Mouse (Mus musculus) neural tube, embryonic 11.5 days (tissue): Measurements from ENCODE around the gene Ankrd12. TPM values are rescaled to one million over a fixed set of nuclear protein-coding genes. Genes with fewer than 3 reads are reported as not detected.

Source experiments
- ATAC-seq: fragments of 200-750 bp; cut with Nextera tagmentation; 2 replicates; pipeline ENCODE4 v1.8.0; 2017; ENCODE audit warnings: moderate number of reproducible peaks, mild to moderate bottlenecking, moderate TSS enrichment, moderate library complexity; ENCODE audit not compliant: insufficient read depth, low FRiP score, low TSS enrichment
- DNase-seq: peaks from one replicate; pipeline ENCODE4 v3.0.0-alpha.2; 2015; ENCODE audit warnings: low spot score
- H3K27ac ChIP-seq: fragments of 300-500 bp; sonication (generic); 2 replicates; pipeline ENCODE4 v1.5.1; 2014; ENCODE audit warnings: low read depth, mild to moderate bottlenecking, low read length
- H3K27me3 ChIP-seq: fragments of 300-500 bp; sonication (generic); 2 replicates; pipeline ENCODE4 v1.6.1; 2014; ENCODE audit warnings: mild to moderate bottlenecking, low read length, mixed read lengths; ENCODE audit not compliant: control insufficient read depth, insufficient read depth
- H3K36me3 ChIP-seq: fragments of 300-500 bp; sonication (generic); 2 replicates; pipeline ENCODE4 v1.6.1; 2014; ENCODE audit warnings: mild to moderate bottlenecking, low read length, moderate library complexity, mixed read lengths; ENCODE audit not compliant: control insufficient read depth, insufficient read depth
- H3K4me1 ChIP-seq: fragments of 300-500 bp; sonication (generic); 2 replicates; pipeline ENCODE4 v1.6.1; 2014; ENCODE audit warnings: low read length, mixed read lengths; ENCODE audit not compliant: control insufficient read depth, insufficient read depth
- H3K4me2 ChIP-seq: fragments of 300-500 bp; sonication (generic); 2 replicates; pipeline ENCODE4 v1.6.1; 2014; ENCODE audit warnings: low read depth, mild to moderate bottlenecking, moderate library complexity
- H3K4me3 ChIP-seq: fragments of 300-500 bp; sonication (generic); 2 replicates; pipeline ENCODE4 v1.5.1; 2014; ENCODE audit warnings: low read depth, low read length
- H3K9ac ChIP-seq: fragments of 300-500 bp; sonication (generic); 2 replicates; pipeline ENCODE4 v1.6.1; 2014; ENCODE audit warnings: mild to moderate bottlenecking, low read length
- H3K9me3 ChIP-seq: fragments of 300-500 bp; sonication (generic); 2 replicates; pipeline ENCODE4 v1.6.1; 2016; ENCODE audit warnings: low read length; ENCODE audit not compliant: control insufficient read depth
- WGBS: fragments of 180-500 bp; shearing (Covaris S2); extraction: QIAGEN DNeasy Blood & Tissue Kit; methylation state at CpG from one replicate; pipeline ENCODE4 v1.1.7; 2014; 5-methylcytosine and 5-hydroxymethylcytosine counted together
- polyA plus RNA-seq: library from polyadenylated mRNA; unstranded; fragments of >200 nt; fragmentation: Nextera tagmentation; extraction: Ambion mirVana; gene quantifications from 2 replicates; pipeline ENCODE4 v1.2.1, GENCODE M21; 2014

Gene Ankrd12
- polyA plus RNA-seq, 1 experiment from 2014 or later, result 33.2 TPM

DNA sequence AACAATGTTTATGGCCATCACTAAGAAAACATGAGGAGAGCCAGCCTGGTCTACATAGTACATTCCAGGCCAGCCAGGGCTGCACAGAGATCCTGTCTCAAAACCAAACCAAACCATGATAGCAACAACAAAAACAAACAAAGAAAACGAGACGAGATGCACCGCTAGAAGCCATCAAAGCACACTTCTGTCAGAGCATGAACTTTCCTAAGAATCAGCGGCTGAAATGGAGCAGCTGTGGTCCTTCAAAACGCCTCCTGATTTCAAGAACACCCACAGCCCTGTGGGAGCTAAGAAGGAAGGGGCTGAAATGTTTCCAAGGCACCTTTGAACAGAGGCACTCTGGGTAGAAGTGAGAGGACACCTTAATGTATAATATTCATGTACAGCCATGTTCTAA lies 152.7 kb downstream of the Ankrd12 start:
- H3K9ac ChIP-seq, result no peak overlapping the region
- H3K27ac ChIP-seq, result no peak overlapping the region
- H3K9me3 ChIP-seq, result no peaks in the 10 kb centered on the region
- H3K27me3 ChIP-seq, result no peaks in the 10 kb centered on the region
- H3K4me3 ChIP-seq, result no peak overlapping the region
- ATAC-seq (no peak), DNase-seq (no peak)
- no peaks in the 10 kb centered on the region for H3K4me1 ChIP-seq
- peaks cover 15% of the 10 kb centered on the region for H3K36me3 ChIP-seq
- H3K4me2 ChIP-seq, result no peak overlapping the region
- WGBS, result 82% methylated on average over 5 of the region's 5 CpGs

DNA sequence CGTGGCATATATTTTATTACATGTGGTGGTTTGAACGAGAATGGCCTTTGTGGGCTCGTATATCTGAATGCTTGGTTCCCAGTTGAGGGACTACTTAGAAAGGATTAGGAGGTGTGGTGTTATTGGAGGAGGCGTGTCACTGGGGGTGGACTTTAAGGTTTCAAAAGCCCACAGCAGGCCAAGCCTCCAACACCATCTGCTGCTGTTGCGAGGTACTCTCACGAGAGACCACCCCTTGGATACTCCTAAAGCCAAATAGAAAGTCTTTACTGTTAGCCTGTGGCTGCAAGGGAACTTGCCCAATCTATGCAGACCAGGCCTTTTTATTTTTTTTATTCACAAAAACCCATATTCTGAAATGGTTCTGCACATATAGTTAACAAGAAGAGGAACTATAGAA lies 154.9 kb downstream of the Ankrd12 start:
- 82% methylated on average over 6 of the region's 6 CpGs for WGBS
- Histone ChIP-seq H3K36me3 (peaks cover 12% of the 10 kb centered on the region), H3K9ac (no peak overlapping the region), H3K4me2 (no peak overlapping the region), H3K9me3 (no peaks in the 10 kb centered on the region), H3K27ac (no peak overlapping the region), H3K4me1 (no peaks in the 10 kb centered on the region), H3K4me3 (no peak overlapping the region), H3K27me3 (no peaks in the 10 kb centered on the region)
- DNase-seq, result no peak
- ATAC-seq, result no peak

DNA sequence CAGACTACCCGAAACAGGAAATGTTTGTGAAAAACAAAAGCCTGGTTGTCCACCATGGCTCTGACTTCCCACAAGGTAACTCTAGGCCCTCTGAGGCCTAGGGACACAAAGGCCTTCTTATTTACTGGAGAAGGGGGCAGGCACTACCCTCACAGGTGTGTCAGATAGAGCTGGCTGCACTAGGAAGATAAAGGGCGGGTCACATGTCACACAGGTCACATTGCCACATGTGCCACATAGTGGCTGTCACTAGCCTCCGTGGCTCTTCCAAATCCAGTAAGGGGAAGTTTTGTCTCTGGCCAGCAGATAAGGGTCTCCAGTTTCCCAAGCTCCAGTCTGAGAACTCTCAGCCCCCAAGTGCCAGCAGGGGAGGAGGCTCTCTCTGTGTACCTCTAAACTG lies 157.7 kb downstream of the Ankrd12 start:
- 81% methylated on average over 3 of the region's 3 CpGs for WGBS
- no peak for DNase-seq

DNA sequence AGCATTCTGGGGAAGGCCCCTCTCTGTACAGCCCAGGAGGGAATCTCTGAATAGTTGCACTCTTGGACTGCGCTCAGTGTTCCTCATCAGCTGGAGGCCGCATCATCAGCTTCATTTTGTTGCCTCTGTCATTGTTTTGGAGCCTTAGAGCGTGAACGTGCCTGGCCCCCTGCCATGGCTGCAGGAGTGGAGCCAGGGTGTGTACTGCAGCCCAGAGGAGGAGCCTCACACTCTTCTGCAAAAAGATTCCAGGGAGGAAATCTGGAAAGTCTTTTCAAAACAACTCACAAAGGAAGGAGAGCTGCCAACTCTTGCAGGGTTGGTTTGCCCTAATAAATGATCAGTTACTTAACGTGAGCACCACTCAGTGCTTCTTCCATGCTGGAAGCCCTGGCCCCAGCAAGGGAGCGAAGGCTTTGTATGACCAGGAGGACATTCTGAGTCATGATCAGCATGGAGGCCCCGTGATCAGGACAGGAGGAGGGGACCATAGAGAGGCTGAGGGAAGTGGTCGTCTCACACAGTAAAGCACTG lies 160.7 kb downstream of the Ankrd12 start:
- peak; percentile 46 for DNase-seq
- Histone ChIP-seq H3K9me3 (no peaks in the 10 kb centered on the region), H3K4me3 (no peak overlapping the region), H3K36me3 (no peaks in the 10 kb centered on the region), H3K27ac (0 out of 2 replicates have a peak overlapping the region, but pooled peaks have one; percentile 29), H3K9ac (no peak overlapping the region), H3K4me1 (no peaks in the 10 kb centered on the region; the same call in 1 of the 2 replicates), H3K4me2 (no peak overlapping the region), H3K27me3 (no peaks in the 10 kb centered on the region)
- WGBS, result 29% methylated on average over 8 of the region's 8 CpGs
- ATAC-seq, result peak; percentile 81

More for the DNA sequence above, 157.7 kb downstream of the Ankrd12 start:
- Histone ChIP-seq H3K4me1 (no peaks in the 10 kb centered on the region; the same call in 1 of the 2 replicates), H3K36me3 (peaks cover 2% of the 10 kb centered on the region; the same call in 1 of the 2 replicates), H3K4me2 (no peak overlapping the region), H3K9ac (no peak overlapping the region), H3K9me3 (no peaks in the 10 kb centered on the region), H3K27me3 (no peaks in the 10 kb centered on the region), H3K4me3 (no peak overlapping the region), H3K27ac (no peak overlapping the region)
- ATAC-seq, result no peak

Other genes starting within 250 kb of the Ankrd12 start
- 47.1 and 50.1 TPM in 2 replicates for gene Ralbp1, start 191.3 kb downstream of the Ankrd12 start, polyA plus RNA-seq
- 96.2 and 101 TPM in 2 replicates for gene Twsg1, start 125.9 kb downstream of the Ankrd12 start, polyA plus RNA-seq
- gene Ndufv2, start 24.5 kb upstream of the Ankrd12 start, polyA plus RNA-seq, result 321 and 347 TPM in 2 replicates
- 31.1 and 31.5 TPM in 2 replicates for gene Washc1, start 34.5 kb upstream of the Ankrd12 start, polyA plus RNA-seq
- 16.0 and 16.9 TPM in 2 replicates for gene Ddx11, start 46.4 kb upstream of the Ankrd12 start, polyA plus RNA-seq